Mouse (Mus musculus): ENCODE data around the gene Xntrpc.

The Xntrpc gene

DNA sequence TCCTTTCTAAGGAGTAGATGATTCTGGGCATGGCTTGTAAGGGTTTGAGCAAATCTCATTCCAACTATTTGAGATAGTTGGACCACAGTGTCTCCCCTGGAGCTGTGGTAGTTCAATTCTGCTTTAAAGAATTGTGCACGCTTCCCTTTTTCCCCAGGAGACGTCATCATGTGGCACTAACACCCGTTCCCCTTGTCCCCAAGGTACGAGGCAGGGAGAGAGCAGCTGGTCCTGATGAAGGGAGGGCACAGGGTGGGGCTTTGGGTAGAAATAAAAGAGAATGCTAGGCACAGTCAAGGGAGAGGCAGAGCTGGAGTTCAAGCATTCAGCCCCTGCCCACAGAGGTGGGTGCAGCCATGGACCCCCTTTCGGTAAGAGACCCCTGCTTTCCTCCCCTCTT, 17.3 kb downstream of the Xntrpc start, which contains the start of gene Trpc2:
Gene Trpc2, plus strand, starts transcription at position 301 of the 400 bp plus-strand sequence.
- no peak for DNase-seq

DNA sequence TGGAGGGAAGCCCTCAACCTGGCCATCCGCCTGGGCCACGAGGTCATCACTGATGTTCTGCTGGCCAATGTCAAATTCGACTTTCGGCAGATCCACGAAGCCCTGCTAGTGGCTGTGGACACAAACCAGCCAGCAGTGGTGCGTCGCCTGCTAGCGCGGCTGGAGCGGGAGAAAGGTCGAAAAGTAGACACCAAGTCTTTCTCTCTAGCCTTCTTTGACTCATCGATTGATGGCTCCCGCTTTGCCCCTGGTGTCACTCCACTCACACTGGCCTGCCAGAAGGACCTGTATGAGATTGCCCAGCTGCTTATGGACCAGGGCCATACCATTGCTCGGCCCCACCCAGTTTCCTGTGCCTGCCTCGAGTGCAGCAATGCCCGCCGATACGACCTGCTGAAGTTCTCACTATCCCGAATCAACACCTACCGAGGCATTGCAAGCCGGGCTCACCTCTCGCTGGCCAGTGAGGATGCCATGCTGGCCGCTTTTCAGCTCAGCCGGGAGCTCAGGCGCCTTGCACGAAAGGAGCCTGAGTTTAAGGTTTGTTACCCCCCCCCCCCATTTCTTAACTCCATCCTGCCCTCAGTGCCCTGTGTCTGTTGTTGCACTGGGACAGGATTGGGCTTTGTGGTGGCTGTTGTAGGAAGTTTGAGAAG, 18.7 kb downstream of the Xntrpc start:
- peak; percentile 85 for DNase-seq

- DNase-seq, result no peak
Observed at GRCm38 (mm10) chr7:102087336-102087735, 21.8 kb downstream of the Xntrpc start.

DNA sequence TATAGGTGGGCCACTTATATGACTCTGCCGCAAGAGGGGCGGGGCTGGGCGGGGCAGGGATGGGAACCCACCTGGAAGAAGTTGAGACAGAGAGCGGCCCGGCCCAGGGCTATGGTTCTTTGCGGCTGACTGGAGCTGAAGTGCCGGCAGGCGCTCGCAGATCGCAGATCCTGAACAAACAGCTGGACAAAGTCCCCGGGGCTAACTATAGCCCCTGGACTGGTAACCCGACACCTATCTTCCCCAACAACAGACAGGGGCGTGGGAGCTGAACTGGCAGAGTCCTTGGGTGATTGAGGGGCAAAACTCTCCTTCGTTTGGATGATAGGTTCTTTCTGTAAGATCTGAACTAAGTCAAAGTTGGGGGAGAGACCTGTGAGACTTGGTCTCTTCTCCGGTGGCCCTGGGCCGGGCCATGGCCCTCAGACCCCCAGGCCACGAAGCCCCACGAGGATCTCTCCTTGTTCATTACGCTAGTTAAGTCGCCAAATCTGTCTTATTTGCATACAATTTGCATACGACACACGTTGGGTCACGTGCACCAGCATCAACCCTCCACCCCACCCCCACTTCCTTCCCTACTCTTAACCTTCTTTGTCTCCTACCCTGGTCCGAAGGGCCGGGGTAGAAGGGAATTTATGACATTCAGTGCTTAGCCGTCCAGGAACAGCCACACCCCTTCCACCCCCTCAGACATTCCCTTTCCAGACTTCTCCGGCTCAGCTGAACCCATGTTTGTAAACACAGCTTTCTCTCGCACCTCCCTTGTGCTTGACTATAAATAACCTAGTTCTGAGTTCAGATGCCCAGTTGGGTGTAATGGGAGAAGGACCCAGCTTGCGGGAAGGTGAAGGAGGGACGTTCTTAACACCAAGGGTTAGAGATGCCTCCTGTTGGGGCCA, 34.5 kb downstream of the Xntrpc start:
- peak; percentile 95 for DNase-seq

- peak; percentile 90 for DNase-seq
Observed at GRCm38 (mm10) chr7:102100868-102101267, 35.4 kb downstream of the Xntrpc start.

- peak; percentile 98 for DNase-seq
Observed at GRCm38 (mm10) chr7:102101487-102101886, 36.0 kb downstream of the Xntrpc start, which contains the start of gene Art1. Gene Art1, plus strand, starts transcription at chr7:102101743.

DNA sequence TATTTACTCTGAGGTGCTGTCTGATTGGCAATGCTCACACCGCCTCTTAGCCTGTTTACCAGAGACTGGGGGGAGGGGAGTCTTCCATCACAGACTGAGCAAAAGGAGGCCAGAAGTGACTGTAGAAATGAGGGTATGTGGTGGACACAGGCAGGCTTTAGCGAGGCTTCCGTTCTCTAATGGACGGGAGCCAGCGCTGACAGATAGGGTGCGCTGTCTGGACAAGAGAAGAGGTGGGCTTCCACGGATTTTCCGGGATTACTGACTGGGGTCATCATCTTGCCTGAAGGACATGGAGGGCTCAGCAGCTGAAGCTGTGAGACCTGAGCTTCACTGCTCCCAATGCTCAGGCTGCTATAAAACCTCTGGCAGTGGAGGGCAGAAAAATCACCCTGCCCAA, 36.7 kb downstream of the Xntrpc start:
- peak; percentile 91 for DNase-seq

DNA sequence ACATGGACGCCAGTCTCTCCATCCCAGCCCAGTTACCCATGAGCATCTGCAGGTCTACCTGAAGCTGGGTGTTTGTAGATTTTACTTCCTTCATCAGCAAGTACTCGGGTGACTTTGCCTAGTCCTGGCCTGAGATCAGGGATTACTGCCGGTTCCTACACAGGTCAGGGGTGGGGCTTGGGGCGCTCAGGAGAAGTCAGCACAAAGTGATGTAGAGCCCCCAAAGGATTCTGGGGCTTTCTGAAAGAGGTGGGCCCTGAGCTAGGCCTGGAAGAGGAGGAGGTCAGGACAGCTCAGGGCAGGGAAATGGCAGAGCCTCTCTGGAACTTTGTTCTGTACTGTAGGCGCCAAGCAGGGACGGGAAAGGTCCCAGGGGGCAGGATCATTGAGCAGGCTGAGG, 37.2 kb downstream of the Xntrpc start:
- DNase-seq, result peak; percentile 90

DNA sequence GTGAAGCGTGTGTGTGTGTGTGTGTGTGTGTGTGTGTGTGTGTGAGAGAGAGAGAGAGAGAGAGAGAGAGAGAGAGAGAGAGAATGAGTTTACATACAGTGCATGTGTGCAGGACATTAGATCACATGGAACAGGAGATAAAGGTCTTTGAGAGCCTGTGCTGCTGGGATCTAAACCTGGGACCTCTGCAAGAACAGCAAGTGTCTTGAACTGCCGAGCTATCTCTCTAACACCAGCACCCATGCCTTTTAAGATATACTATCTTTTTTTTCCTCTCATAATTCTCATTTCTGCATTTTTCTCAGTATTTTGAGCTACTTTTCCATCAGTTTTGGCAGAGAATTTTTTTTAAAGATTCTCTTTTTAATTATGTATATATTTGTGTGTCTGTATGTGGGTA, 38.0 kb downstream of the Xntrpc start:
- no peak for DNase-seq

DNA sequence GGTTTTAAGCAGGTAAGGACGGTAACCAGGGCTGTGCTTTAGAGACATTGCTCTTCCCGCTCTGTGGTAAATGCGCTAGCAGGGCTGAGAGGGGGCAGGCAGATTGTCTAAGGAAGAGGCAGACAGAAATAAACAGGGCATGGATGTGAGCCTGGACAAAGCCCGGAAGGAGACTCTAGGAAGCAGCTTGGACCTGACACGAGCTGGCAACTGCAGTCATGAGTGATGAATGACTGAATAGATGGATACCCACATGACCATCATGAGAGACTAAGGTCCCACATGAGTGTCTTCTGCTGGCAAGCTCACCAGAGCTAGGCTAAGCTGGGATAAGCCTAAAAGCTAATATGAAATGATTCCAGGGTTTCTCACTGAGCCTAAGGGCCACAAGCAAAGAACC, 38.6 kb downstream of the Xntrpc start:
- peak; percentile 93 for DNase-seq

- DNase-seq, result peak; percentile 93
Observed at GRCm38 (mm10) chr7:102106700-102107141, 41.2 kb downstream of the Xntrpc start.

DNA sequence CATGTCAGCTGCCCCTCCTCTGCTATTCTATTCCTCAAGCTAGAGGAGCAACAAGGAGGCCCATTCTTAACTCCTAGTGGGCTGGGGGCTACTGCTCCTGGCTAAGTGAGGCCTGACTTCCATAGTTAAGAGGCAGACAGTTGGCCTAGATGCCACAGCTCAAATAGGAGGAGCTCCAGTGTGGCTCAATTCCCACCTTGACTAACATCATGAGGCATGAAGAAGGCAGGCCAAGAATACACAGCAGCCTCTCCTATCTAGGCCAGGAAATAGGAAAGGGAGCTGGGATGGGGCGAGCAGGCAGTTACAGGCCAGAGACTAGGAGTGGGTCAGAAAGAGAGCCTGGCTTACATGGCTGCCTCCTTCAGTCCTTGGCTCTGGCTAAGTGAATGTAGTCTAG, 42.7 kb downstream of the Xntrpc start:
- peak; percentile 91 for DNase-seq

DNA sequence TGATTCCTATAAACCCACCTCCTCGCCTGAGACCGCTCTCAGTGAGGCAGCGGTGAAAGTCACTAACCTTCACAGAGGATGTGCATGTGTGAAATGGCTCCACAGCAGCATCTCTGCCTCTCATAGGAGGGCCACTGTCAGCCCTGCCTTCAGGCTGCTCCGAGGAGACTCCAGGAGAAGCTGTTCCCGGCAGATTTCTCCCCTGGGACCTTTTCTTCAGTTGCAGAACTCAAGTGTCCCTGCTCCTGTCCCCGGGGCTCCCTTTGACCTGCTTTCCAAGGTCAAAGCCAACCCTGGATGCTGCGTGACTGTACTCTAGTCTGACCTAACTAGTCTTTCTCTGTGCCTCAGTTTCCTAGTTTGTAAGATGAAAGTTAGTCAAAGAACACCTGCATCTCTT, 43.7 kb downstream of the Xntrpc start, which contains the start of gene Art5:
Gene Art5, minus strand, starts transcription at position 319 of the 400 bp plus-strand sequence.
- peak; percentile 90 for DNase-seq

GRCm38 (mm10) chr7:102109746-102110145, 44.2 kb downstream of the Xntrpc start:
- DNase-seq, result peak; percentile 63

- DNase-seq, result peak; percentile 88
Observed at GRCm38 (mm10) chr7:102113151-102113729, 47.7 kb downstream of the Xntrpc start.

GRCm38 (mm10) chr7:102116579-102117331, 51.2 kb downstream of the Xntrpc start, which contains the start of gene Chrna10:
Gene Chrna10, minus strand, starts transcription at chr7:102116828.
- DNase-seq, result peak; percentile 82

- DNase-seq, result peak; percentile 84
Observed at GRCm38 (mm10) chr7:102117382-102117781, 51.9 kb downstream of the Xntrpc start.

DNA sequence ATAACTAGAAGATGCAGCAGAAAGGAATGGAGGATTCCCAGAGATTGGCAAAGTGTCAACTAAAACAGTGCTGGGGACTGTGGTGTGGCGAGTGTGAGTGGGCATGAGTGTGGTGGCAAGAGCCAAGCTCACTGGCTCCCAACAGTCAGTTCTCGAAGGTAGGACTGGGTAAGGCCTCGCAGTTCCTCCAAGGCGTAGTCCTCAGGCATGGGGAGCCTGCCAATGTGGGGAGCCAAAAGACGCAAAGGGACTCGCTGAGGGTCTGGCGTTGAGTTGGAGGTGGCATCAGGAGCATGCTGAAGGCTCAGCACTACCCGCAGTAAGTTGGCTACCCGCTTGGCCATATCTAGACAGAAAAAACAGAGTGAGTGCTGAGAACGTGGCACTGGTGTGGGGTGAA, 54.8 kb downstream of the Xntrpc start:
- peak; percentile 72 for DNase-seq

DNA sequence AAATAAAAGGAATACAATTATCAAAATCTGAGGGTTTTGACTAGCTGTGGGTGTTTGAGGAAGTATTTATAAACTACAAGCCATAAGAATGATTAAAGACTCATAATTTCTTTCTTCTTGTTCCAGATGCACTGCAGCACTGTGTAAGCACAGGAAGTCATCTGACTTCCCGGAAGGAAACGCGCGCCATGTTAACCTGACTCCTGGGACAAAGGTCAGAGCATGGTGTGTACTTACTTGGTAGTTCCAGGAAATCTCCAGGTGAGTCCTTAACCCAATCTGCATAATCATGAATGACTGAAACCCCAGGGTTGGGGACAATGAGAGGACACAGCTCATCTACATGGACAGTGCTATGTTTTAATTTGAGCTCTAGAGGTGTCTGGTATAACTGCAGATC, 66.9 kb downstream of the Xntrpc start:
- no peak for DNase-seq

DNA sequence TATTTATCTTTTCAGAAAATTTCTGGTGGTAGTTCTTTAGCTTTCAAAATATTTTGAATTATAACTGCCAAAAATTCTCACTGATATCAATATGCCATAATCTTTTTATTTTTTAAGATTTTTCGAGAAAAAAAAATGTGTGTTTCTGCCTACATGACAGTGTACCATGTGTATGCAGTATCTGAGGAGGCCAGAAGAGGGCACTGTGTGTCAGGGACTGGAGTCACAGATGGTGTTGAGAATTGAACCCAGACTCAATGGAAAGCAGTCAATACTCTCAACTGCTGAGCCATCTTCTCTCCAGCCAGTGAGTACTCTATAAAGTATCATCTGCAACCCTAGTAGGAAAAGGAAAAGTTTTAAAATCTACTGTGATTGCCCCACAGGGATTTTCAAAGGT, 72.0 kb downstream of the Xntrpc start:
- no peak for DNase-seq

- DNase-seq, result no peak
Observed at GRCm38 (mm10) chr7:102137898-102138297, 72.4 kb downstream of the Xntrpc start.

Data from heart, adult 11 months (tissue).